Mouse (Mus musculus) liver, embryonic 15.5 days (tissue): ENCODE measurements around the gene Fbxo11. TPM values are rescaled to one million over a fixed set of nuclear protein-coding genes. Genes with fewer than 3 reads are reported as not detected.
"Not testable (repeated sequence)": the region's sequence is repeated elsewhere in the genome, so short reads cannot be mapped to it uniquely, and the experiment has no call there.

Experiments used
- ATAC-seq: fragments of 200-750 bp; cut with Nextera tagmentation; 2 replicates; pipeline ENCODE4 v1.8.0; 2017; ENCODE audit warnings: moderate number of reproducible peaks, mild to moderate bottlenecking, moderate library complexity; ENCODE audit not compliant: insufficient read depth
- H3K27ac ChIP-seq: fragments of 300-500 bp; sonication (generic); replicated peaks from 2 replicates; pipeline ENCODE4 v1.5.1; 2015; ENCODE audit warnings: mild to moderate bottlenecking, inconsistent platforms
- H3K27me3 ChIP-seq: fragments of 300-500 bp; sonication (generic); 2 replicates; pipeline ENCODE4 v1.6.1; 2015; ENCODE audit warnings: mild to moderate bottlenecking, inconsistent platforms
- H3K36me3 ChIP-seq: fragments of 300-500 bp; sonication (generic); replicated peaks from 2 replicates; pipeline ENCODE4 v1.6.1; 2015; ENCODE audit warnings: moderate library complexity, mild to moderate bottlenecking, inconsistent platforms
- H3K4me1 ChIP-seq: fragments of 300-500 bp; sonication (generic); replicated peaks from 2 replicates; pipeline ENCODE4 v1.6.1; 2015; ENCODE audit warnings: inconsistent platforms
- H3K4me2 ChIP-seq: fragments of 300-500 bp; sonication (generic); 2 replicates; pipeline ENCODE4 v1.6.1; 2015; ENCODE audit warnings: moderate library complexity, mild to moderate bottlenecking, inconsistent platforms
- H3K4me3 ChIP-seq: fragments of 300-500 bp; sonication (generic); replicated peaks from 2 replicates; pipeline ENCODE4 v1.5.1; 2015; ENCODE audit warnings: mild to moderate bottlenecking, inconsistent platforms
- H3K9ac ChIP-seq: fragments of 300-500 bp; sonication (generic); 2 replicates; pipeline ENCODE4 v1.6.1; 2015; ENCODE audit warnings: moderate library complexity, mild to moderate bottlenecking, inconsistent platforms
- H3K9me3 ChIP-seq: fragments of 300-500 bp; sonication (generic); replicated peaks from 2 replicates; pipeline ENCODE4 v1.6.1; 2016; ENCODE audit warnings: inconsistent platforms
- WGBS: fragments of 180-500 bp; shearing (Covaris S2); methylation state at CpG from one replicate; pipeline ENCODE4 v1.1.7; 2015; ENCODE audit warnings: mixed read lengths; ENCODE audit not compliant: insufficient replicate concordance; 5-methylcytosine and 5-hydroxymethylcytosine counted together
- polyA plus RNA-seq: library from polyadenylated mRNA; unstranded; fragments of >200 nt; fragmentation: Nextera tagmentation; extraction: Ambion mirVana; gene quantifications from 2 replicates; pipeline ENCODE4 v1.2.1, GENCODE M21; 2015

Fbxo11 gene
- polyA plus RNA-seq, 1 experiment from 2014 or later = 3.2 TPM

DNA sequence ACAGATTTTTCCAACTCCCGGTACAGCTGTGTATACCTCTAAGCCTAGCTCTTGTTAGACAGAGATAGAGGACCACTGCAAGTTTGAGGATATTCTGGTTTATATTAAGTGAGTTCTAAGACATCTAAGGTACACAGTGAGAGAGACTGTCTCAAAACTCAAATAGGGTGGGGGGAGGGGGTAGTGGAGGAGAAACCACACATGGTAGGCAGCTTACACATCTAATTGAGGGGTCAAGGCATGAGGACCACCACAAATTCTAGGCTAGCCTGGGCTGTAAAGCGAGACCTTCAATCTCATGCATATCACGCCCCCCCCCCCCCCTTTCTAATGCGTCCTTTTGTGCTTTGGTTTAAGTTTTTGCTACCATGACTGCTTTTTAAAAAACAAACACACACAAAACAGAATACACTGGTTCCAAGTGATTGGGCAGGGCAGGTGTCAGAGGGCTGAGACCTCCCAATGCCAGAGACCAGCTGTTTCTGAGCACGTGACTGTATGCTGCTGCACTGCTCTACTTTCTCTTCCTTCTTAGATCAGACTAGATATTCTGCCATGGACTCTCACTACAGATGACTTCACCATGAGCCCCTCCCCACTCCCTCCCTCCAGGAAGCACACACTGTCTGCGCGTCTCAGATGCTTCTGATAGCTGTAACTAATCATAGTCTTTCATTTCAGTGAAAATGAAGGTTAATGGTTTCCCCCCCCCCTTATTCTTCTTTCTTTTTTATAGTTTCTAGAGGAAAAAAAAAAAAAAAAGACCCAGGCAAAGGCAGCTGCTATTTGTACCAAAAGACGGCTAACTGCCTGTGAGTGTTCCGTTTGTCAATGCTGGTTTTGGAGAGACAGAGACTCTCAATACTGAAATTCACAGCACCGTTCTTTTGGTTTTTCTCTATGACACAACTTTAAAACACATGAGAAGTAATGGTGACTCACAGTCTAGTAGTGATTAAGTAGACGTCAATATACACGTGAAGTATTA is 22.7 kb downstream of the Fbxo11 start:
- H3K27me3 ChIP-seq = no peaks in the 10 kb centered on the region
- H3K27ac ChIP-seq = no peak overlapping the region
- H3K4me3 ChIP-seq = 0 out of 2 replicates have a peak overlapping the region, but pooled peaks have one; percentile 14
- 34% methylated on average over 12 of the region's 12 CpGs for whole genome bisulfite sequencing
- no peak overlapping the region for H3K9ac ChIP-seq
- peaks cover 14% of the 10 kb centered on the region; the same call in 1 of the 2 replicates for H3K4me1 ChIP-seq
- H3K36me3 ChIP-seq = no peaks in the 10 kb centered on the region
- peak; percentile 66 for ATAC-seq
- no peaks in the 10 kb centered on the region for H3K9me3 ChIP-seq
- H3K4me2 ChIP-seq = peak overlapping the region; percentile 29

DNA sequence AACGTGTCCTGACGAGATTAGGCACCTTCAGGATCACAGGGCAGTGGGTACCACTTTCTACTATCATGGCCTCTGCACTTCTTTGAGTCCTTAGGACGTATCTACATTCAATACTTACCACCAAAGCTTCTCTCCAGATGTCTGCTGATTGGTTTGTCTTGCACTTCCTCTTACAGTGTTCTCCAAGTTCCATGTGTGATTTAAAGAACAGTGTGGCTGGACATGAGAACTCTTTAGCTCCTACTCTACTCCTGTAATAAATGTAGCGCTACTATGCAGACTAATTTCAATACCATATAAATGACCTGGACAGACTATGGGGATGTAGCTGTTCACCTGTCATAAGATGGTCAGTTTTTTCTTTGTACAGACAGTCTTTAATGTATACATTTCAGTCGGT is 24.3 kb downstream of the Fbxo11 start:
- no peak overlapping the region for H3K9ac ChIP-seq
- WGBS = 61% methylated on average over 5 of the region's 5 CpGs
- no peaks in the 10 kb centered on the region for H3K36me3 ChIP-seq
- H3K27ac ChIP-seq = no peak overlapping the region
- H3K4me1 ChIP-seq = peaks cover 14% of the 10 kb centered on the region; the same call in 1 of the 2 replicates
- H3K4me2 ChIP-seq = no peak overlapping the region
- ATAC-seq = no peak
- no peaks in the 10 kb centered on the region for H3K9me3 ChIP-seq
- H3K27me3 ChIP-seq = no peaks in the 10 kb centered on the region
- H3K4me3 ChIP-seq = no peak overlapping the region

DNA sequence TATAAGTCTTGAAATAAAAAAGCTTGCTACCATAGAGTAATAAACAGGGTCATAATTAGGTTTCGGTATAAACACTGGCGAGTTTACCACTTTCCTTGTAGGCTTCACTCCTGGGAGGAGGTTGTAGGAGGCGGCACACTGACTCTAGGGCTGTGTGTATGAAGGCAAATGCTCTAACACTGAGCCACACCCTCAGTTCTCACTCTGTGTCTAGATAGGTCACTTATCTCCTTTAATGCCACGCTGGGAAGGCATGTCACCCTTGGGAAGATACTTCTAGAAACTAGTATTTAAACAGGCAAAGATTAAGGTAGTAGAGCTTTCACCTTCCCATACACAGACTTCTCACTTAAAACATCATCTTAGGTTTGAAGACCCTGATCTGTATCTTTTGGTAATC is 30.7 kb downstream of the Fbxo11 start:
- no peak overlapping the region for H3K9ac ChIP-seq
- 34% methylated on average over 4 of the region's 4 CpGs for WGBS
- H3K4me1 ChIP-seq = peaks cover 54% of the 10 kb centered on the region
- no peaks in the 10 kb centered on the region for H3K27me3 ChIP-seq
- H3K36me3 ChIP-seq = no peaks in the 10 kb centered on the region
- peak overlapping the region; percentile 46 for H3K4me2 ChIP-seq
- H3K9me3 ChIP-seq = no peaks in the 10 kb centered on the region
- peak; percentile 89 for ATAC-seq
- H3K27ac ChIP-seq = peak overlapping the region; percentile 69
- H3K4me3 ChIP-seq = no peak overlapping the region

DNA sequence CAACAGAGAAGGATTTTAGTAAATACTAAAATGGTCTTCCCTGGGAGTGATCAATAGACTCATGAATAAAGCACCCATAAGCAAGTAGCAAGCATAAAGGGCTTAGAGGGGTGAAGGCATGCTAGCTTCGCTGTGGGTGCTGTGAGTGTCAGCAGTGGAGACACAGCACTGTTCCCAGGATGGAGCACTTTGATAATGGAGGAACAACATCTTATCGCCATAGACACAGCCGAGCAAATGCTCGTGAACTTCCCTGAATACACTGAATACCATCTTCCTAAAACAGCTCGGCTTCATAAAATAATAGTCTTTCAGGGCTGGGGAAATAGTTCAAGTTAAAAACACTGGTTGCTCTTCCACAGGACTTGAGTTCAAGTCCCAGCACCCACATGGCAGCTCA is 33.3 kb downstream of the Fbxo11 start:
- ATAC-seq = peak; percentile 78
- H3K4me1 ChIP-seq = peaks cover 54% of the 10 kb centered on the region
- H3K27ac ChIP-seq = peak overlapping the region; percentile 62
- no peaks in the 10 kb centered on the region for H3K27me3 ChIP-seq
- H3K9ac ChIP-seq = no peak overlapping the region
- H3K4me3 ChIP-seq = no peak overlapping the region
- no peaks in the 10 kb centered on the region for H3K36me3 ChIP-seq
- H3K9me3 ChIP-seq = no peaks in the 10 kb centered on the region
- H3K4me2 ChIP-seq = peak overlapping the region; percentile 43
- WGBS = 26% methylated on average over 5 of the region's 5 CpGs

DNA sequence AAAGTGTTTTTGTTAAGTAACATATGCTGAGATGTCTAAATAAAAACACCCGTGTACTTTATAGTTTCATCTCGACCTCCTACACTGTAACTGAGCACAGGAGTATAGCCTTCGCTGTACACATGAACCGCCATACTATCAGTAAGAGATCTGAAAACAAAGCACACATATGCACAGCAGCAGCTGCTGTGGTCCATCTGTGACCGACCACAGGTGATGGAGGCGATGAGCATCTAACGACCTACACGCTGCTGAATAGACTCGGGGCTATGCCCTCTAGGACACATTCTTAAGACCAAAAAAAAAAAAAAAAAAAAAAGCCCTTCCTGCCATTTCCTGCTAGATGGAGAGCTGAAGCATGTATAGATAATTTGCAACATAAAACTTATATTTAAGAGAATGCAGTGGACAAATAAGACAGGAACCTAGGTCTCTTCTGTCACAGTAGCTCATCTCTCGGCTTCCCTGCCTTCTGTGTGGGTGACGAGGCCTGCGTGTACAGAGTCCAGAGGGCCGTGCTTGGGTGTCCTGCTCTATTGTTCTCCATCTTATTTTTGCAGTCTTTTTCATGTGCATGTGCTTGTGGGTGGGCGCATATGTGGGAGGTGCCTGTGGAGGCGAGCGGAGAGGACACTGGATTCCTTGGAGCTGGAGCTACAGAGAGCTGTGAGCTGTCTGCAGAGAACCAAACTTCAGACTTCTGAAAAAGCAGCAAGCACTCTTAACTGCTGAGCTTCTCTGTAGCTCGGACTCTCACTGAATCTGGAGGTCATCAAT is 35.7 kb downstream of the Fbxo11 start:
- no peaks in the 10 kb centered on the region for H3K27me3 ChIP-seq
- WGBS = 82% methylated on average over 17 of the region's 17 CpGs
- H3K4me1 ChIP-seq = peaks cover 43% of the 10 kb centered on the region
- no peak overlapping the region for H3K9ac ChIP-seq
- H3K4me3 ChIP-seq = no peak overlapping the region
- no peak overlapping the region for H3K4me2 ChIP-seq
- no peaks in the 10 kb centered on the region for H3K9me3 ChIP-seq
- no peak overlapping the region for H3K27ac ChIP-seq
- H3K36me3 ChIP-seq = no peaks in the 10 kb centered on the region
- ATAC-seq = no peak

DNA sequence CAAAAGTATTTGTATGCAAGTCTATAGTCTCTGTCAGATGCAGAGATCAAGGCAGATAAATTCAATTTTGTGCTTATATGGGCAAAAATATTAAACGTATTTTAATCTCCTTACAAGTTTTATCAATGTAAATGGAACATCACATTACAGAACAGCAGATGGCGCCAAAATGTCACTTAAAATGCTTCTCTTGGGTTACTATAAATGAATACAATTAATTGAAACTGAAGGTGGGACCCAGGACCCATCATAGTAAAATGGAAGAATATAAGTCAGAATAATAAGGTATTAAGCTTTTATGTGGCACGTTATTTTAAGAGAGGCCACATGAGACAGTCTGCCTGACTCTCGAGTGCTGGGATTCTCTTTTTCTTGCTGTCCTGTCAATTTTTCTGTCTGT is 39.9 kb downstream of the Fbxo11 start:
- no peak for ATAC-seq
- Histone ChIP-seq H3K9me3 (no peaks in the 10 kb centered on the region), H3K9ac (no peak overlapping the region), H3K27ac (no peak overlapping the region), H3K4me2 (no peak overlapping the region), H3K36me3 (no peaks in the 10 kb centered on the region), H3K27me3 (no peaks in the 10 kb centered on the region), H3K4me3 (no peak overlapping the region), H3K4me1 (0 out of 2 replicates have a peak, but pooled peaks cover 13% of the 10 kb centered on the region)
- WGBS = 35% methylated on average over 4 of the region's 4 CpGs

DNA sequence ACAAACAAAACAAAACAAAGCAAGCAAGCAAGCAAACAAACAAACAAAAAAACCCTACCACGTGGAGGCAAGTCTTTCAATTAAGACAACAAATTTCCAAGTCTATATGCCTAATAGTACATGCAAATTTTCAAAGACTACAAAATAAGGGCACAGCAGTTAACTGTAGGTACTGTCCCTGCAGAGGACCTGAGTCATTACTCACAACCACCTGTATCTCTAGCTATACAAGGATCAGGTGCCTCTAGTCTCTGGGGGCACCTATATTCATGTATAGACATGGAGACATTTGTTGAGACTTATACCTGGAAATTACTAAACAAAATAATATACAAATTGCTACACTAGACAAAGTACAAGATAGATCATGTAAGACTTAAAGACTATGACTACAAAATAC is 41.2 kb downstream of the Fbxo11 start:
- Histone ChIP-seq H3K4me2 (no peak overlapping the region), H3K36me3 (no peaks in the 10 kb centered on the region), H3K4me3 (no peak overlapping the region), H3K27ac (no peak overlapping the region), H3K9me3 (no peaks in the 10 kb centered on the region), H3K4me1 (0 out of 2 replicates have a peak, but pooled peaks cover 9% of the 10 kb centered on the region), H3K9ac (no peak overlapping the region), H3K27me3 (no peaks in the 10 kb centered on the region)
- no peak for ATAC-seq
- WGBS = 74% methylated on average over 1 of the region's 1 CpGs

DNA sequence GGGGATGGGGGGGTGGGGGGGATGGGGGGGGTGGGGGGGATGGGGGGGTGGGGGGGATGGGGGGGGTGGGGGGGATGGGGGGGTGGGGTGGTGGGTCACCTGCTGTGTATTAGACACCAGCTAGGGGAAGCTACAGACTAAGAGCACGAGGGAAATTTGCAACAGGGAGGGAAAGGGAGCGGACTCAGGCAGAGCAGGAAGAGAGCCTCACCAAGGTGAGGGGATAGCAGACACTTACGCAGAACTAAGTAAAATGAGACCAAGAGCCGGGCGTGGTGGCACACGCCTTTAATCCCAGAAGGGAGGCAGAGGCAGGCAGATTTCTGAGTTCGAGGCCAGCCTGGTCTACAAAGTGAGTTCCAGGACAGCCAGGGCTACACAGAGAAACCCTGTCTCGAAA is 49.1 kb downstream of the Fbxo11 start:
- not testable (repeated sequence) for H3K4me1 ChIP-seq, ATAC-seq, H3K27ac ChIP-seq, H3K9me3 ChIP-seq, H3K4me2 ChIP-seq, H3K27me3 ChIP-seq, H3K4me3 ChIP-seq, H3K9ac ChIP-seq
- H3K36me3 ChIP-seq = peaks cover 36% of the 10 kb centered on the region
- WGBS = 89% methylated on average over 8 of the region's 8 CpGs

DNA sequence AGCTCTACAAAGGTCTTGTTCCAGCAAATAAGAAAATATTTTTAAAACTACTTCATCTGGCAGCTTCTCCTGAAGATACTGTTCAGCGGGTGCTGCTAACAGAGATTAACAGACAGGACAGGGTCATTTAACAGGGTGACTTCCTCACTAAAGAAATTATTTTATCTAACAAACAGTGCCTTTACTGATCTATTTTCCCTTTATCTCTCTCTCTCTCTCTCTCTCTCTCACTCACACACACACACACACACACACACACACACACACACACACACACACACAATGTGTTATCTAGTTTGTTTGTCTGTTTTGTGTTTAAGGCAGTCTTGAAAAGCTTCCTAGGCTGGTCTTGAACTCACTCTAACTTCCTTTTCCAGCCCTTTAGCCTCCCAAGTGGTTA is 50.6 kb downstream of the Fbxo11 start:
- no peaks in the 10 kb centered on the region for H3K27me3 ChIP-seq
- H3K9ac ChIP-seq = no peak overlapping the region
- 63% methylated on average over 1 of the region's 1 CpGs for WGBS
- no peak for ATAC-seq
- no peak overlapping the region for H3K4me2 ChIP-seq
- no peak overlapping the region for H3K4me3 ChIP-seq
- H3K4me1 ChIP-seq = no peaks in the 10 kb centered on the region; the same call in 1 of the 2 replicates
- H3K27ac ChIP-seq = no peak overlapping the region
- H3K9me3 ChIP-seq = no peaks in the 10 kb centered on the region
- peaks cover 49% of the 10 kb centered on the region for H3K36me3 ChIP-seq

DNA sequence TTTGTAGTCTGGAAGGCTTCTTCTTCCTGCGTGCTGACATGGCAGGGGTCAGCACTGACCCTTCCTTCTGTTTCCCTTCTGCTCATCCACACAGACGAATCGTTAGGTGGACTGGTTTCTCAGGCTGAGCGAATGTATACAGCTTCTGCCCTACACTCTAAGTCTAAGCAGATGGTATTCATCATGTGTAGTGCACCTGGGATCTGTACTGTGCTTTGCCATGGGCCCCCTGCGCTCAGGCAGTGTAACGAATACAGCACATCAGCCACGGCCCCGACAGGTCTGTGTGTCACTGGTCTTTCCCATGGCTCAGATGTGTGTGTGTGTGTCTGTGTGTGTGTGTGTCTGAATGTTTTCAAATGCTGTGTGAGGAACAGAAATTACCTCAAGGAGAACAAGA is 58.1 kb downstream of the Fbxo11 start:
- ATAC-seq = no peak
- Histone ChIP-seq H3K4me1 (no peaks in the 10 kb centered on the region), H3K9me3 (no peaks in the 10 kb centered on the region), H3K4me3 (no peak overlapping the region), H3K27ac (no peak overlapping the region), H3K27me3 (no peaks in the 10 kb centered on the region), H3K4me2 (no peak overlapping the region), H3K9ac (no peak overlapping the region), H3K36me3 (peaks cover 60% of the 10 kb centered on the region)
- WGBS = 80% methylated on average over 8 of the region's 8 CpGs

DNA sequence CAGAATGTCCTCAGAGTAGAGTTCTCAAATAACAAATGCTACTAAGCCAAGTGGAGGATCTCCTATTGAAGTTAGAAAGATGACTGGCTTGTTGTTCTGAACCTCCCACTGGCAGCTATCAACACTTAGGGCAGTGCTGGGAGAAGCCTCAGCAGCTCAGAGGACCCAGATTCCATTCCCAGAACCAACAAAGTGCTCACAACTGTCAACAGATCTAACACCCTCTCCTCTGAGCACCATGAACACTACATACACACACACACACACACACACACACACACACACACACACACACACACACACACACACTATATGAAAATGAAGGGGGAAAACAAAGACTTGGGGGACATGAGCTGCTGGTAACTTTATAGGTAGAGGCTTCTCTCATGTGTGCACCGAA is 60.2 kb downstream of the Fbxo11 start:
- Histone ChIP-seq H3K27ac (no peak overlapping the region), H3K9me3 (no peaks in the 10 kb centered on the region), H3K4me3 (no peak overlapping the region), H3K9ac (no peak overlapping the region), H3K36me3 (peaks cover 56% of the 10 kb centered on the region), H3K4me1 (no peaks in the 10 kb centered on the region), H3K4me2 (no peak overlapping the region), H3K27me3 (no peaks in the 10 kb centered on the region)
- WGBS = 61% methylated on average over 1 of the region's 1 CpGs
- no peak for ATAC-seq
